Mouse (Mus musculus): ENCODE data around the gene Nemf.
"Not testable (repeated sequence)": the region's sequence is repeated elsewhere in the genome, so short reads cannot be mapped to it uniquely, and the experiment has no call there.

Nemf gene

GRCm38 (mm10) chr12:69371854-69372671, 15.1 kb upstream of the Nemf start, which contains the start of the genes Arf6 and Gm9887:
Gene Arf6 (plus strand): TSS chr12:69372150.
Gene Gm9887 (minus strand): TSS chr12:69372458.
- peak; percentile 98 for DNase-seq

- peak in 1 of 2 experiments; percentile 77 for DNase-seq
Observed at GRCm38 (mm10) chr12:69371421-69371853, 14.5 kb upstream of the Nemf start.

DNA sequence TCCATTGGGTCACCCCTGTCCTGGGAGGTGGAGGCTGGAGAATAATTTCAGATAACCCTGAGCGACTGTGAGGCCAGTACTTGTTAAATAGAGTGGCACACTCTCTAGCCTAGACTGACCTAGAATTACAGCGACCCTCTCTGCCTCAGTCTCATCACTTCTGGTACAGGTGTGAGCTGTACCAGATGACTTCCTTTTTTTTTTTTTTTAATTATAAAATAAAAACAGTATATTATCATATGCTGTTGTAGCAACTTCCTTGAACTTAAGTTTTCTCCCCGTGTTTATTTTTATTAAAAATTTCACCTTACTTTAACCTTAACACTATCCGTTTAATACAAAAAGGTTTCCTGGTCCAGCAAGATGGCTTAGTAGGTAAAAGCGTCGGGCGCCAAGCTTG, 14.0 kb upstream of the Nemf start:
- no peak for DNase-seq

DNA sequence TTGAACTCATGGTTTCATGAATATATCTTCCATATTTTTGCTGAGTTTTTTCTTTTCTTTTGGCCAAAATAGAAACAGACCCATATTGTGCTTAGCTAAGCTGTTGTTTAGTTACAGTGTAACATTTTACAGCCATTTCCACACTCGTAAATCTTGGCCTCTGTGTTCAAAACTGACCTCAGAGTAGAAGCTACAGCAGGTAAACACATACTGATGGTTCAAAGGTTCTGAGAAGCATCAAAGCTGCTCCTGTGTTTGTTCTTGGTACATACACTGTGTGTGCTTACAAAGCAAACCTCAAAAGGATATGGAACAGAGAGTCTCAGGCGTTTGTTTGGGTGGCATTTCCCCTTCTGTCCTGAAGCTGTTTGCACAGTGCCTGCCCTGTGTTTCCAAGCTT, 10.6 kb upstream of the Nemf start:
- DNase-seq = no peak

DNA sequence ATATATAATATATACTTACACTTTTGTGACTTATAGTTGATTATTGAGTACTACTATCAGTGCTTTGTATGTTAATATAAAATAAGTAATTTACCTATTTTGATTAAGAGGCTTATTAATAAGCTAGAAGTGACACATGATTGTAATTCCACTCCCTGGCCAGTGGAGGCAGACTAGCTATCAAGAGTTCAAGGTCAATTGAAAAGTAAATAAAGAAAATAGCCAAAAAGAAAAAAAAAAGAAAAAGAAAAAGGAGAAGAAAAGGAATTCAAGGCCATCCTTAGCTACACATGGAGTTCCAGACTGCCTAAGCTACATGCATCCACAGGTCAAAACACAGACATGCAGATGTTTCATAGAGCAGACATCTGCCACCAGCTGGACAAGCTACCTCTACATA, 9.5 kb upstream of the Nemf start:
- DNase-seq = no peak

DNA sequence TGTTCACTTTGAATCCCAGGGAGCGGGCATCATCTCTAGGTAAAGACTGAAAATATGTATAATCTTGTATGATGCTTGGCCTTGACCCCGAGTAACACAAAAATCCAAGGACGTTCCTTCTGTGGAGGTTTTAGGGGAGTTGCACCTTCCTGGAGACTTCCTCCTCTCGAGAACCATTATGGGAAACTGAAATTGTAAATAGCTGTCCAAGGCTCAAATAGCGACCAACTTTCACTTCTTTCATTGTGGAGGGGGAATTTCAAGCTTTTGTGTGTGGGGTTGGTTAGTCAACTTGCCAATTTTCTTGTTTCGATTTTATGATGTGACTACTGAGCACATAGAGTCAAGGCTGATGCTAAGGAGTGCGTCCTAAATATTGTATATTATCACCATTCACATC, 8.8 kb upstream of the Nemf start:
- no peak for DNase-seq

DNA sequence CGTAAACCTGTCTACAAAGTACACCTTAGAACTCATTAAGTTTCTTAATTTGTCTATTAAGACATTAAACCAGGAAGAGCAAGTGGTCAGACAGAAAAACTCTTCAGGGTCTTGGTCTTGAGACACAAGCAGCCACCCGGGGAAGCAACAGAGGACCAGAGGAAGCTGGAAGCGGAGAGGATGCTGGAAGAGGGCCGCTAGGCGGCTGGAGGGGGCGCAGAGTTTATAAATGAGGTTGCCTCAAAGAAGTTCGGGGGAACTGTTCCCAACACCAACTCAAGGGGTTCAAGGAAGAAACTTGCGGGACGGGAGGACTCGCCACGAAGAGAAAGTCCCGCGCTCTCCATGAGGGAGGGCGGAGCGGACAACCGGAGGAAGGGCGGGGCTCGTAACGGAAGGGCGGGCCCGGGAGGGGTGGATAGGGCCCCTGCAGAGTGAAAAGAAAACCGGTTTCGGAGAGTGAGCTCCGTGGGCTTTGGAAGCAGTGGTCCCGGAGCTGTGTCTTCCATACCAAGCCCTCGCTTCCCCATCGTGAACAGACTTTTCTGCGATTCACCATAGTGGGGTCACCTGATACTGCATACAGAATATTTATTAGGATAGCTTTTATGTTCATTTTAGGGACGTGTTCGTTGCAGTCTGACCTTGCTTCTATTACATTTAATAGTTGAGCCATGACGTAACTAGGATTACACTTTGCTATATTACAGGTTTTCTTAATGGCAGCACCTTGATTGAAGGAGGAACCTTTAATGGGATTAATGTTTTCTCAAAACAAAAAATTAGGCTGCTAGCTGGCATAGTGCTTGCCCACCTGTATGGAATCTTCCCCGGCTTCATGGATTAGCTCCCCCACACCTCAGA, 7.2 kb upstream of the Nemf start:
- peak; percentile 86 to 90 for DNase-seq

GRCm38 (mm10) chr12:69363110-69363509, 6.1 kb upstream of the Nemf start:
- DNase-seq = not testable (repeated sequence)

DNA sequence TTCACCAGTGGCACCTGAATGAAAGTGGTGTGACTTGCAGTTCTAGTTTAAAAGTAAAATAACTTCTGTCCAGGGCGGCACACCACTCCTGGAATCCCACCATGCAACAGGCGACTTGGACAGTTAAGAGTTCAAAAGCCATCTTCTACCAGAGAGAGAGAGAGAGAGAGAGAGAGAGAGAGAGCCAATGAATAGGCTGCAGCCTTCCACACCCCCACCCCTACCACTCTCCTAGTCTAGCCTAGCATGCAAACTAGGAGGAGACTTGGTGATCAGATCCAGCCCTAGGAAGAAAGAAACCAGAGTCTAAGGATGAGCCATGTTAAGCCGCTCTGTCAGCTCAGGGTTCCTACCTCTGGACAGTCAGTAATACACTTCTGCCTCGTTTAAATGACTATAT, 5.4 kb upstream of the Nemf start:
- no peak for DNase-seq

GRCm38 (mm10) chr12:69361919-69362318, 5.0 kb upstream of the Nemf start:
- DNase-seq = no peak

- DNase-seq = peak; percentile 98
Observed at GRCm38 (mm10) chr12:69360997-69361899, 4.3 kb upstream of the Nemf start.

GRCm38 (mm10) chr12:69360655-69360996, 3.7 kb upstream of the Nemf start:
- peak; percentile 48 to 62 for DNase-seq

DNA sequence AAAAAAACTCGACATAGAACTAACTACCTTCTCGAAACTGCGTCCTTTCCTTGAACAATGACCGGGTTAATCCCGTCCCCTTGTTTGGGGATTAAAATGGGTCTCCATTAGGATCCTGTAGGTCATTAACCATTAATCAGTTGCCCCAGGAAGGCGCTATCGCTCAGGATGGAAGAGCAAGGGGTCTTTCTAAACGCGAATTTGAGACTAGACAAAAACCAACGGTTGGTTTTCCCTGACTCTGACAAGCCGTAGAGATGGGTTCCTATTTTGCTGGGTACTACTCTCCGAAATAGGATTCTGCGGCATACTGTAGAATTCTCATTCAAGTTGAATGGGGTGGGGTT, 308 bp upstream of the Nemf start:
- DNase-seq = no peak

DNA sequence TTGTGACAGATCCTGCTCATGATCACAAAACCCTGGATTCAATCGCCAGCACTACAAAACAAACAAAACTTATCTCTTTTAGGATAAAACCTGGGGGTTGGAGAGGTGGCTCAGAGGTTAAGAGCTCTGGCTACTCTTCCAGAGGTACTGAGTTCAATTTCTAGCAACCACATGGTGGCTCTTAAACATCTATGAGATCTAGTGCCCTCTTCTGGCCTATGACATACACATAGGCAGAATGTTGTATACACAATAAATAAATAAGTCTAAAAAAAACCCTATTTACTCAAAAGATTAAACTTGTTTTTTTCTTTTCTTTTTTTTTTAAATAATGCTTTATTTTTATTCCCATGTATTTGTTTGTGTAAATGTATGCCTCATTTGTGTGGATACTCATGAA, 5.3 kb downstream of the Nemf start:
- no peak for DNase-seq

- DNase-seq = no peak
Observed at GRCm38 (mm10) chr12:69349928-69350327, 7.0 kb downstream of the Nemf start.

DNA sequence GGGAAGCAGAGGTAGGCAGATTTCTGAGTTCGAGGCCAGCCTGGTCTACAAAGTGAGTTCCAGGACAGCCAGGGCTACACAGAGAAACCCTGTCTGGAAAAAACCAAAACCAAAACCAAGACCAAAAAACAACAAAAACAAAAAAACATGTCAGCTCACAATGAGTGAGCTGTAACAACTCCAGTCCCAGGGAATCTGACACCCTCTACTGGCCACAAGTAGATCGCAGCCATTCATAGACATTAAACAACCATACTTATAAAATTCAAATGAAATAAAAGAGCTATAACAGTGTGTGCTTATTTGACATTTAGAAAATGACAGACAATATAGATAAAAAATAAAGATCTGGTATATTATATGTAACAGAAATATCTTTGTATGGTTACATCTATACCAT, 23.4 kb downstream of the Nemf start:
- DNase-seq = peak; percentile 17 to 36

- DNase-seq = no peak
Observed at GRCm38 (mm10) chr12:69332147-69332546, 24.8 kb downstream of the Nemf start.

DNA sequence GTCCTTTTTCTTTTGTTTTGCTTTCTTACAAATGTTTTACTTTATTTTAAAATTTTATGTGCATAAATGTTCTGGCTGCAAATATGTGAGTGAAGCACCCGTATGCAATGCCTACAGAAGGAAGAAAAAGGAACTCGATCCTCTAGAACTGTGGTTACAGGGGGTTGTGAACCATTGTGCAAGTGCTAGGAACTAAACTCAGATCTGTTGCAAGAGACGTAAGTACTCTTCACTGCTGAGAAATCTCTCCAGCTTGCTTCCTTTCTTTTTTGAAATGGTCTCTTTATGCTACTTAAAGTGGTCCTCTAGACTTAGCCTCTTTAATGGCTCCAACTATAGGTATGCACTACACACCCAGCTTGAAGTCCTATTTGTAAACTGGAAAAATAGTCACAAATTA, 25.8 kb downstream of the Nemf start:
- DNase-seq = peak in 1 of 2 experiments; percentile 16

- no peak for DNase-seq
Observed at GRCm38 (mm10) chr12:69318431-69318830, 38.5 kb downstream of the Nemf start.

DNA sequence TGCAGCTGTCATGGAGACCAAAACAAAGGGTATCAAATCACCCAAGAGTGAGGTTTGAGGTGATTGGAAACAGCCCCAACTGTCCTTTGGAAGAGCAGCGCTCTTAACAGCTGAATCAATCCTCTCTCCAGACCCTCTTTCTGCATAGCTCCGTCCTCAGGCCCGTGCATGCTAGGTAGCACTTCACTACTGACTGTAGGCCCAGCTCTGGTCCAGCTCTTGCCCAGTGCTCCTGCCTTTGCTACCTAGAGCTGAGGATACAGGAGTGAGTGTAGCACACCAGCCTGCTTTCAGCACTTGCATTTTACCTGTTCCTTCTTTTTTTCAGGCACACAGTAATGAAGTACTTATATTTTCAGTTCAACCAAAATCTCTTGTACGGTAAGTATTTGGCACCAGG, 47.3 kb downstream of the Nemf start:
- DNase-seq = no peak

GRCm38 (mm10) chr12:69306333-69306732, 50.6 kb downstream of the Nemf start:
- no peak for DNase-seq

GRCm38 (mm10) chr12:69304051-69304450, 52.9 kb downstream of the Nemf start:
- no peak for DNase-seq

DNA sequence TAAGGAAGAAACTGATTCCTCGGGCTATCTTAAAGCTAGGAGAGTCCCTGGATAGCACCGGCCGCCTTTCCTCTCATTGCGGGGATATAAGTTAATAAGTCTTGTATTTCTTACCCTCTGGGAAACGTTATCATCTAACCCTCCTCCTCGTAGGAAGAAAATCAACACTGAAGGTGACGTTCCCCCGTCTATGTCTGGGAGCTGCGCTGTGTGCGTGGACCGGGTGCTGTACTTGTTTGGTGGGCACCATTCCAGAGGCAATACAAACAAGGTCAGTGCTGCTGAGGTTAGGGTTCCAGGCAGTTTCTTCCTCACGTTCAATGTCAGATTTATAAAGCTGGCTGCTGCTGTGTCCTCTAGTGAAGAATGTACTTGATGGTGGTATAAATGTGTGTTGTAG, 54.8 kb downstream of the Nemf start:
- DNase-seq = no peak
